Mouse (Mus musculus) embryonic facial prominence, embryonic 12.5 days (tissue): ENCODE results near the gene Cacng2. TPM values are rescaled to one million over a fixed set of nuclear protein-coding genes. Genes with fewer than 3 reads are reported as not detected.
A peak's percentile ranks its signal among the peaks of the same experiment; 100 is the strongest.

Experiments
- ATAC-seq: fragments of 200-750 bp; cut with Nextera tagmentation; 2 replicates; pipeline ENCODE4 v1.8.0; 2017; ENCODE audit not compliant: insufficient number of reproducible peaks, insufficient read depth, low FRiP score, low TSS enrichment
- H3K27ac ChIP-seq: fragments of 300-500 bp; sonication (generic); 2 replicates; pipeline ENCODE4 v1.5.1; 2016; ENCODE audit warnings: mild to moderate bottlenecking
- H3K27me3 ChIP-seq: fragments of 300-500 bp; sonication (generic); 2 replicates; pipeline ENCODE4 v1.6.1; 2016; ENCODE audit warnings: mild to moderate bottlenecking, moderate library complexity
- H3K36me3 ChIP-seq: fragments of 300-500 bp; sonication (generic); 2 replicates; pipeline ENCODE4 v1.6.1; 2016; ENCODE audit warnings: mild to moderate bottlenecking
- H3K4me1 ChIP-seq: fragments of 300-500 bp; sonication (generic); 2 replicates; pipeline ENCODE4 v1.6.1; 2016
- H3K4me2 ChIP-seq: fragments of 300-500 bp; sonication (generic); replicated peaks from 2 replicates; pipeline ENCODE4 v1.6.1; 2016; ENCODE audit warnings: mild to moderate bottlenecking, moderate library complexity
- H3K4me3 ChIP-seq: fragments of 300-500 bp; sonication (generic); 2 replicates; pipeline ENCODE4 v1.5.1; 2016; ENCODE audit warnings: mild to moderate bottlenecking
- H3K9ac ChIP-seq: fragments of 300-500 bp; sonication (generic); 2 replicates; pipeline ENCODE4 v1.6.1; 2016; ENCODE audit warnings: mild to moderate bottlenecking, moderate library complexity
- H3K9me3 ChIP-seq: fragments of 300-500 bp; sonication (generic); 2 replicates; pipeline ENCODE4 v1.6.1; 2016; ENCODE audit warnings: mild to moderate bottlenecking, moderate library complexity
- WGBS: fragments of 180-500 bp; shearing (Covaris S2); methylation state at CpG from one replicate; pipeline ENCODE4 v1.1.7; 2016; 5-methylcytosine and 5-hydroxymethylcytosine counted together
- polyA plus RNA-seq: library from polyadenylated mRNA; unstranded; fragments of >200 nt; fragmentation: Nextera tagmentation; extraction: Ambion mirVana; gene quantifications from 2 replicates; pipeline ENCODE4 v1.2.1, GENCODE M21; 2016

The Cacng2 gene
- polyA plus RNA-seq: 0.03 and 0.13 TPM in 2 replicates

DNA sequence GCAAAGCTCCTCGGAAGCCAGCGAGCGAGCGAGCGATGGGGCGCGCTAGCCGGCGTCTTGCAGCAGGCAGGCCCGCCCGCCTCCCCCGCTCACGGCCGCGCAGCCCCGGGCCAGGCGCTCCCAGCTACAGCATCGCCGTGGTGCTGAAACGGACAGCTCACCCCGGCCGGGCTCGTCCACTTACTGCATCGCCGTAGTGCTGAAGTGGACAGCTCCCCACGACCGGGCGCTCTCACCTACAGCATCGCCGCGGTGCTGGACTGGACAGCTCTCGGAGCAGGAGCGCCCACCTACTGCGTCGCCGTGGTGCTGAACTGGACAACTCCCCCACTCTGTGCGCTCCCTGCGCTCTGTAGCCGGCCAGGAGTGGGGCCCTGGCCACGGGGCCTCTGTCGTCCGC, at the start of gene Cacng2:
Gene Cacng2 (minus strand): TSS at position 325 of the 400 bp plus-strand sequence.
- ATAC-seq: peak; percentile 94
- Histone ChIP-seq H3K36me3 (no peaks in the 10 kb centered on the region), H3K9ac (0 out of 2 replicates have a peak within 1 kb of the TSS, but pooled peaks have one; percentile 36), H3K9me3 (no peaks in the 10 kb centered on the region), H3K27me3 (peaks cover 25% of the 10 kb centered on the region), H3K27ac (no peak within 1 kb of the TSS), H3K4me2 (peak within 1 kb of the TSS; percentile 54), H3K4me3 (peak within 1 kb of the TSS; percentile 33), H3K4me1 (peaks cover 4% of the 10 kb centered on the region; the same call in 1 of the 2 replicates)
- 0% methylated on average over 39 of the region's 42 CpGs for WGBS

GRCm38 (mm10) chr15:78169566-78169965, 49.7 kb upstream of the Cacng2 start:
- Histone ChIP-seq H3K9me3 (no peaks in the 10 kb centered on the region), H3K27me3 (no peaks in the 10 kb centered on the region), H3K4me3 (no peak overlapping the region), H3K9ac (no peak overlapping the region), H3K36me3 (0 out of 2 replicates have a peak, but pooled peaks cover 19% of the 10 kb centered on the region), H3K4me1 (peaks cover 9% of the 10 kb centered on the region), H3K4me2 (no peak overlapping the region), H3K27ac (no peak overlapping the region; the same call in 1 of the 2 replicates)
- WGBS: 87% methylated on average over 11 of the region's 11 CpGs
- ATAC-seq: no peak

GRCm38 (mm10) chr15:78165292-78165691, 45.5 kb upstream of the Cacng2 start:
- H3K36me3 ChIP-seq: peaks cover 35% of the 10 kb centered on the region
- no peak overlapping the region for H3K27ac ChIP-seq
- H3K9me3 ChIP-seq: no peaks in the 10 kb centered on the region
- H3K27me3 ChIP-seq: no peaks in the 10 kb centered on the region
- 83% methylated on average over 4 of the region's 4 CpGs for WGBS
- H3K4me3 ChIP-seq: no peak overlapping the region
- no peak overlapping the region for H3K9ac ChIP-seq
- no peak for ATAC-seq
- no peaks in the 10 kb centered on the region for H3K4me1 ChIP-seq
- no peak overlapping the region for H3K4me2 ChIP-seq

GRCm38 (mm10) chr15:78164466-78164865, 44.6 kb upstream of the Cacng2 start:
- peaks cover 35% of the 10 kb centered on the region for H3K36me3 ChIP-seq

GRCm38 (mm10) chr15:78161946-78162345, 42.1 kb upstream of the Cacng2 start:
- no peaks in the 10 kb centered on the region for H3K9me3 ChIP-seq
- peaks cover 25% of the 10 kb centered on the region for H3K36me3 ChIP-seq
- ATAC-seq: no peak
- no peaks in the 10 kb centered on the region for H3K27me3 ChIP-seq
- H3K4me3 ChIP-seq: no peak overlapping the region
- no peak overlapping the region for H3K4me2 ChIP-seq
- no peak overlapping the region for H3K27ac ChIP-seq
- WGBS: 77% methylated on average over 9 of the region's 9 CpGs
- H3K9ac ChIP-seq: no peak overlapping the region
- no peaks in the 10 kb centered on the region for H3K4me1 ChIP-seq

More at GRCm38 (mm10) chr15:78164466-78164865, 44.6 kb upstream of the Cacng2 start:
- no peak for ATAC-seq
- H3K4me2 ChIP-seq: no peak overlapping the region
- 81% methylated on average over 11 of the region's 11 CpGs for WGBS
- no peak overlapping the region for H3K4me3 ChIP-seq
- no peak overlapping the region for H3K9ac ChIP-seq
- H3K27ac ChIP-seq: no peak overlapping the region
- no peaks in the 10 kb centered on the region for H3K9me3 ChIP-seq
- no peaks in the 10 kb centered on the region for H3K27me3 ChIP-seq
- H3K4me1 ChIP-seq: no peaks in the 10 kb centered on the region

DNA sequence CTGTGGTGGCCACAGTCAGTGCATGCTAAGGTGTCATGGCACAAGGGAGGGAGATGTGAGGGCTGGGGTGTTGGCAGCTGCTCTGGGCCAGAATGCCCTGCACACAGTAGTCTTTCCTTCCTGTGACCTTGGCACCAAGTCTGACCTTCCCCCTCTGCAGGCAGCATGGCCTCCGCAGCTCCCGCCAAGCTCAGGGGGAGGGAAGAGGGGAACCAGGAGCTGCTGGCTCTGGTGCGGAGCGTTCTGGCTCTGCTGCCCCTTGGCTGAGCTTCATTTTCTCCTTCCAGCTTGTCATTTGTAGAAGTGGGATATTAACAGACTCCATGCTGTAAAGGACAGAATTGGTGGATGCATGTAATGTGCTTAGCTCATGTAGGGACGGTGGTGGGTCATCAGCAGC, 38.5 kb upstream of the Cacng2 start:
- Histone ChIP-seq H3K27me3 (no peaks in the 10 kb centered on the region), H3K27ac (no peak overlapping the region), H3K4me1 (no peaks in the 10 kb centered on the region), H3K9ac (no peak overlapping the region), H3K4me3 (no peak overlapping the region), H3K4me2 (no peak overlapping the region), H3K9me3 (no peaks in the 10 kb centered on the region), H3K36me3 (peaks cover 8% of the 10 kb centered on the region)
- 86% methylated on average over 5 of the region's 5 CpGs for WGBS
- ATAC-seq: no peak

- WGBS: 70% methylated on average over 4 of the region's 4 CpGs
- Histone ChIP-seq H3K4me1 (no peaks in the 10 kb centered on the region), H3K27ac (no peak overlapping the region), H3K4me3 (no peak overlapping the region), H3K9ac (no peak overlapping the region), H3K27me3 (no peaks in the 10 kb centered on the region), H3K9me3 (no peaks in the 10 kb centered on the region), H3K36me3 (peaks cover 2% of the 10 kb centered on the region; the same call in 1 of the 2 replicates), H3K4me2 (no peak overlapping the region)
- ATAC-seq: no peak
Observed at GRCm38 (mm10) chr15:78157824-78158223, 38.0 kb upstream of the Cacng2 start.

DNA sequence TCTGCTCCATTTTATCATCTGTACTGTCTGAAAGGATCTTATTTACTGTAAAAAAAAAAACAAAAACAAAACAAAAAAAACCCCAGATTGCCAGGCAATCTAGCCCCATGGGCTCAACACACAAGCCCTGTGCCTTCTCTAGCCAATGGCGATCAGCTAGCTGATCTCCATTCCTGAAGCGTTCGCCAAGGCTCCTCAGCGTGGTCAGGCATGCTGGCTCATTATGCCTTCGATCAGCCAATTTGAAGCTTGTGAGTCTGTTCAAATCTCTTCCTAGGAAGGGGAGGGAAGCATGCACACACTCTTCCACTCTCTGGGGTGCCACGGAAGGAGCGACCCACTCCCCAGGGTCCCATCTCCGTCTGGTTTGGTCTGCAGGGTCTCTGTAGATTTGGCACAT, 37.5 kb upstream of the Cacng2 start:
- H3K4me3 ChIP-seq: no peak overlapping the region
- H3K9ac ChIP-seq: no peak overlapping the region
- H3K27ac ChIP-seq: no peak overlapping the region
- H3K36me3 ChIP-seq: no peaks in the 10 kb centered on the region
- no peak for ATAC-seq
- H3K4me1 ChIP-seq: no peaks in the 10 kb centered on the region
- 78% methylated on average over 8 of the region's 8 CpGs for WGBS
- H3K4me2 ChIP-seq: no peak overlapping the region
- no peaks in the 10 kb centered on the region for H3K27me3 ChIP-seq
- H3K9me3 ChIP-seq: no peaks in the 10 kb centered on the region

DNA sequence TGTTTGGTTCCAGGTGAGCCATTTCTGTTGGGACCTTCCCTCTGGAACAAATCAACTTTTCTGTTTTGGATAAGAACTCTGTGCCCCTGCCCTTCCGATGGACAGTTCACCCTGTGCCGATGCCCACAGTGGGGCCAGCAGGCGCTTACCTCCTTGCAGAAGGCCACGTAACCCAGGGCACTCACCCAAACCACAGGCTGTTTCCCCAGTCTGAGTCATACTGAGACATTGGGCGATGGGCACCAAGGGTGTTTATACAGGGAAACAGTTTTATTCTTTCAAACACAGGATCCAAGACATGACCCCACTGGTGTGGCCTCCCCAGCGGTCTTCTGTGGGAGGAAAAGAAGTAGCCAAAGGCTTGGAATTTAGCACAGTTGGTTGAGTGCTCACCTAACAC, 35.6 kb upstream of the Cacng2 start:
- Histone ChIP-seq H3K4me1 (no peaks in the 10 kb centered on the region), H3K4me3 (no peak overlapping the region), H3K9ac (no peak overlapping the region), H3K9me3 (no peaks in the 10 kb centered on the region), H3K27me3 (no peaks in the 10 kb centered on the region), H3K36me3 (no peaks in the 10 kb centered on the region), H3K4me2 (no peak overlapping the region), H3K27ac (no peak overlapping the region)
- WGBS: 81% methylated on average over 6 of the region's 6 CpGs
- no peak for ATAC-seq

DNA sequence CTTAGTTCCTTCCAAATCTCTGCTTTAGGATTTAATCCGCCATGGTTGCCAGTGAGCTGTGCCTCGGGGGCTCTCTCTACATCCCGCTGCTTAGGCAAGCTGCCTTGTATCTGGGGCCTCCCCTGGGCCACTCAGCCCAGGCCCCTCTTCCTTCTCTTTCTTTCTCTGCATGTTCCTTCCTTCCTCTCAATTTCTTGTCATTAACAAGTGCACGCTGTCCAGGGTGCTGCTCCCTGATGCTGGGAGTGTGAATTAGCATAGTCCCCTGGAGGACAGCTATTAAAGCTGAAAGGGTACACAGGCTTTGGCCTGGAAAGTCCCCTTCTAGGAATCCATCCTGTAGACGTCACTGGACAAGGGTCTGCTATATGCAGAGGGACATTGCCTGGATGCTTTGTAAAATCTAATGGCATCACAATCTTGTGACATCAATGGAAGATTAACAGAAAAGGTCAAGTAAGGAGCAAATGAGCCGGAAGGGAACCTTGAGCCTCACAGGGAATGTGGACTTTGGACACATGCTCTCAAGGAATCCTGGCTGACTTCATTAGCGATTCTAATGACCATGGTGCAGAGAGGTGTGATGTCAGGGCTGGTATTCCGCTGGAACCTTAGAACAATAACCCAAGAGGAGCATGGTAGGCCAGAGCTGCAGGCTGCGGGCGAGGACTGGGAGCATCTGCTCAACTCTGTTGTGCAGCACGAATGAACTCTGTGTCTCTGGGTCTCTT, 33.4 kb upstream of the Cacng2 start:
- ATAC-seq: no peak
- WGBS: 55% methylated on average over 11 of the region's 11 CpGs
- H3K4me1 ChIP-seq: no peaks in the 10 kb centered on the region
- no peak overlapping the region for H3K9ac ChIP-seq
- H3K9me3 ChIP-seq: no peaks in the 10 kb centered on the region
- no peaks in the 10 kb centered on the region for H3K36me3 ChIP-seq
- no peak overlapping the region for H3K4me3 ChIP-seq
- no peak overlapping the region for H3K4me2 ChIP-seq
- H3K27ac ChIP-seq: no peak overlapping the region
- H3K27me3 ChIP-seq: no peaks in the 10 kb centered on the region

GRCm38 (mm10) chr15:78148565-78148964, 28.7 kb upstream of the Cacng2 start:
- ATAC-seq: no peak
- H3K9ac ChIP-seq: no peak overlapping the region
- H3K4me1 ChIP-seq: no peaks in the 10 kb centered on the region
- H3K36me3 ChIP-seq: no peaks in the 10 kb centered on the region
- no peak overlapping the region for H3K4me3 ChIP-seq
- H3K27ac ChIP-seq: no peak overlapping the region
- H3K4me2 ChIP-seq: no peak overlapping the region
- no peaks in the 10 kb centered on the region for H3K9me3 ChIP-seq
- WGBS: 70% methylated on average over 7 of the region's 7 CpGs
- H3K27me3 ChIP-seq: no peaks in the 10 kb centered on the region

DNA sequence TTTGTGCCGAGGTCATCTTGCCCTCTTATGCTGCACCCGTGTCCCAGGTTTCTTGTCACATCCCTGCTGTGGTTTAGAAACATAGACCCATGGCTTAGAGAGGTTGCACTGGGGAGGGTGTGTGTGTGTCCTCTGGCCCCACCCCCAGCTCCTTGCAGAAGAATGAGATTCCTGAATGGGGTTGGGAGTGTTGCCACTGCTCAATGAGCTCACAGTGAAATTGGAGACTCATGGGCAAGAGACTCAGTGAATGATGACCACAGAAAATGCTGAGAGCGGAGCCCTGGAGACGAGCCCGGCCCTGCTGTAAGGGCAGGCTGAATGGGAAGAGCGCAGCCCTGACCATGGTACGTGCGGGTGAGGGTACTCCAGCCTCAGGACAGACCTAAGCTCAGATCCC, 20.4 kb upstream of the Cacng2 start:
- 72% methylated on average over 8 of the region's 8 CpGs for WGBS
- no peak overlapping the region for H3K4me3 ChIP-seq
- H3K27me3 ChIP-seq: no peaks in the 10 kb centered on the region
- no peaks in the 10 kb centered on the region for H3K4me1 ChIP-seq
- H3K36me3 ChIP-seq: no peaks in the 10 kb centered on the region
- H3K4me2 ChIP-seq: no peak overlapping the region
- no peak overlapping the region for H3K27ac ChIP-seq
- no peaks in the 10 kb centered on the region for H3K9me3 ChIP-seq
- ATAC-seq: no peak
- H3K9ac ChIP-seq: no peak overlapping the region
